Mouse (Mus musculus) left cerebral cortex, postnatal 10 days (tissue): ENCODE measurements around the gene Pde12. TPM values are rescaled to one million over a fixed set of nuclear protein-coding genes. Genes with fewer than 3 reads are reported as not detected.
"Not testable (repeated sequence)": the region's sequence is repeated elsewhere in the genome, so short reads cannot be mapped to it uniquely, and the experiment has no call there.

Experiments
- DNase-seq, 2 experiments: peaks; one replicate each; pipeline ENCODE4 v3.0.0; 2021 to 2022; ENCODE audit warnings: low spot score in 2 of 2, mixed read lengths in 1 of 2; ENCODE audit errors: extremely low spot score in 1 of 2
- intact Hi-C: fragments of 180-260 bp; cut with DNase I; formaldehyde crosslinking; loops from one replicate; pipeline ENCODE4 v1.15.1; 2025
- total RNA-seq, 2 experiments: library from RNA; stranded (reverse); gene quantifications; 2 replicates each; pipeline ENCODE4 v1.2.3; 2021

Gene Pde12
- total RNA-seq, result 10 to 100 TPM; 10.2 to 10.3 TPM

DNA sequence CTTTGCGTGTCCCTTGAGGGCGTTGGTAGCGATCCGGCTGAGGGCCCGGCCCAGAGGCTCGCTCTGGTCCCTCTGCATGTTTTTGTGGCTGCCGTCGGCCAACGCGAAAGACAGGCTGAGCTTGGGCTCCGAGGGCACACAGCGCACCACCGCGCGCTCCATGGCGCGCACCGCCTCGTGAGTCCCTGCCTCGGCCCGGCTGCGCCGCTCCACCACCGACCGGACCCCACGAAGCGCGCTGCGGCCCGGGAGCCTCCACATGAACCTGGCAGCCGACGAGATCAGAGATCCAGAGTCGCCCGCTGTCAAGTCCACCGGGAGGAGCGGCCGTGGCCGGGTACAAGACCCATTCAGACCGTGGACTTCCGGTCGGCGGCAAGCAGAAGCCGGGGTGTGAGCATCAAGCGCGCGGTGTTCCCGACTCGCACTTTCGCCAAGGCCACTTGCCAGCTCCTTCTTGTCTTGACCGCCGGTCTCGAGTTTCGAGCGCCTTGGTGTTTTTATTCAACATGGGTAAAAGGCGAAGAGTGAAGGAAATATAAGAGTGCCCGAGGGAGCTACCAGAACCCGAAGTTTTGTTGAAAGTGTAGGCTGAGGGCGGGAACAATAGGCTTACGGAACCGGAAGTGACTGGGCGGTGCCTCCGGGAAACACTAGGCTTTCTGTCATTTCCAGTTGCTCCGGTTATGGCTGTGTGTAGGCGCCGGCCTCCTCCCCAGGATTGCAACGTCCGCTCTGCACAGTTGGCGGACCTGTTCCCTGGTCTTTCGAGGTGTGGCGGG lies at the start of gene Pde12:
Gene Pde12 (minus strand): TSS at position 592 of the 782 bp plus-strand sequence.
- peak; percentile 85 to 89 for DNase-seq
- intact Hi-C loops, result loop anchor here (5.0 to 10.0 kb wide), 3 partner anchors 253 to 363 kb away; no protein-coding TSS in a partner anchor

DNA sequence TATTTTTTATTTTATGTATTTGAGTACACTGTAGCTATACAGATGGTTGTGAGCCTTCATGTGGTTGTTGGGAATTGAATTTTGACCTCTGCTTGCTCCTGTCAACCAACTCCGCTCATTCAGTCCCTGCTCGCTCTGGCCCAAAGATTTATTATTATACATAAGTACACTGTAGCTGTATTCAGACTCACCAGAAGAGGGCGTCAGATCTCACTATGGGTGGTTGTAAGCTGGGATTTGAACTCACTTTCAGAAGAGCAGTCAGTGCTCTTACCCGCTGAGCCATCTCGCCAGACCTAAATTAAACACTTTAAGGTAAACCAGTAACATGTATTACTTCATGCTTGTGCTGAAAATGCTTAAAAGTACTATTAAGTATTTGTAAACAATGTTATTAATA lies 35.6 kb upstream of the Pde12 start:
- DNase-seq, intact Hi-C loops: not testable (repeated sequence)

DNA sequence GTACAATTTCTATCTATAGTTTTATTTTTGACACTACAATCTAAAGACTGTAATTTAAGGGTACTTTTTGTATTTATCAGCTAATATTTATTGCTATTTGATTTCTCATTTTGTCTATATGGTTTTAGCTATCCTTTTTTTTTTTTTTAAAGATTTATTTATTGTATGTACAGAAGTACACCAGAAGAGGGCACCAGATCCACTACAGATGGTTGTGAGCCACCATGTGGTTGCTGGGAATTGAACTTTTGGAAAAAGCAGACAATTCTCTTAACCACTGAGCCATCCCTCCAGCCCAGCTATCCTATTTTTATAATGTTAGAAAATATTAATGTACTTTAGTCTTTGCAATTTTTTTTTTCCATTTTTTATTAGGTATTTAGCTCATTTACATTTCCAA lies 28.2 kb upstream of the Pde12 start:
- DNase-seq, result no peak
- intact Hi-C loops, result no loop called here

DNA sequence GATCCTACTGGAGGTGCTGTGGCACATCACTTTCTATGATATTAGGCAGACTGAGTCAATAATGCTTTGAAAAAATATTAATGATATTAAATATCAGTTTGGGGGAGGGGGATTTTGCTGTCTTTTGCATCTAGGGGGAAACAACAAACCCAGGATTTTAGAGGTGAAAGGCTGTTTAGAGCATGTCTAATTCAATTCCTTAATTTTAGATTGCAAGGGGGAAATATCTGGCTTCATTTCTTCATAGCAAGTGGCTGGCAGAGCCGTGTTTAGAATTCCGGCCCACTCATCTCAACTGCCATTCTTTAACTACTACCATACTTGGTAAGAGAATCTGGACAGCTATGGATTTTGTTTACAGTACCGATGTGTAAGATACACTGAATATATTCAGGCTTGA lies 23.3 kb upstream of the Pde12 start, which contains the start of gene Dnah12:
Gene Dnah12 (plus strand): TSS at position 301 of the 400 bp plus-strand sequence.
- intact Hi-C loops, result no loop called here
- no peak for DNase-seq

GRCm38 (mm10) chr14:26691363-26691762 lies 21.7 kb upstream of the Pde12 start:
- intact Hi-C loops, result no loop called here
- DNase-seq, result no peak

DNA sequence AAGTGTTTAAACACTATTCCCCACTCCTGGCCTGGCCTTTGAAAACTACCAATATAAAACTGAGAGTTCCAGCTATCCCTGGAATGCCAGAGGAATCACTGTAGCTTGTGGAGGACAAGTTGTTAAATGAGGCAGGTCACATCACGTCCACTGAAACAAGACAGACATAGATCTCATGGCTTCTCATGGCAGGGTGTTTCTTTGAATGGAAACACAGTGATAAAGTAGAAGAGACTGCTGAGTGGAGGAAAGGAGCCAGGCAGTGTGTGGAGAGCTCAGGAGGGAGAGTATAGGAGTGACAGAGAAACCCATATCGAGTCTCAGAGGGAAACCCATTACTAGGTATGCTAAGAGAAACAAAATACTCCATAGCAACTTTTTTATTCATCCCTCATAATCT lies 21.0 kb upstream of the Pde12 start:
- intact Hi-C loops, result no loop called here
- no peak for DNase-seq

GRCm38 (mm10) chr14:26675791-26676190 lies 6.1 kb upstream of the Pde12 start:
- DNase-seq, result no peak
- intact Hi-C loops, result no loop called here

DNA sequence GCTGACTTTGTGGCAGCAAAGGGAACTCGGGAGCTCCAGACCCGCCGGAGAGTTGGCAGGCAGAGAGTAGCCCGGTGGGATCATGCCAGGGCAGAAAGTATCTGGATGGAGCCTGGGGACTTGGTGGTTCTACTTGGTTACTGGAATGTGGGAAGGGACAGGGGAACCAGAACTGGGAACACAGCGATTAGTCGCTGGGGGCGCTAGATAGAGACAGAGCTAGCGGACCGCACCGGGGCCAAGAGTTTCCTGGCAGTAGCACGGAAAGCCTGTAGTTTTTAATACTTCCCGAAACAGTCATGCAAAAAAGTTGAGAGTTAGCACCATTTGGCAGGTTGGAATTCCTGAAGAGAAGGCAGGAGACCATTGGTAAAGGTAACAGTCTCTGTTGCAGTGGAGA lies 5.7 kb upstream of the Pde12 start:
- intact Hi-C loops, result no loop called here
- peak in 1 of 2 experiments; percentile 40 for DNase-seq

GRCm38 (mm10) chr14:26674476-26675169 lies 4.9 kb upstream of the Pde12 start:
- not testable (repeated sequence) for DNase-seq
- intact Hi-C loops, result loop anchor here (5.0 kb wide), 1 partner anchor 358 kb away; no protein-coding TSS in a partner anchor

DNA sequence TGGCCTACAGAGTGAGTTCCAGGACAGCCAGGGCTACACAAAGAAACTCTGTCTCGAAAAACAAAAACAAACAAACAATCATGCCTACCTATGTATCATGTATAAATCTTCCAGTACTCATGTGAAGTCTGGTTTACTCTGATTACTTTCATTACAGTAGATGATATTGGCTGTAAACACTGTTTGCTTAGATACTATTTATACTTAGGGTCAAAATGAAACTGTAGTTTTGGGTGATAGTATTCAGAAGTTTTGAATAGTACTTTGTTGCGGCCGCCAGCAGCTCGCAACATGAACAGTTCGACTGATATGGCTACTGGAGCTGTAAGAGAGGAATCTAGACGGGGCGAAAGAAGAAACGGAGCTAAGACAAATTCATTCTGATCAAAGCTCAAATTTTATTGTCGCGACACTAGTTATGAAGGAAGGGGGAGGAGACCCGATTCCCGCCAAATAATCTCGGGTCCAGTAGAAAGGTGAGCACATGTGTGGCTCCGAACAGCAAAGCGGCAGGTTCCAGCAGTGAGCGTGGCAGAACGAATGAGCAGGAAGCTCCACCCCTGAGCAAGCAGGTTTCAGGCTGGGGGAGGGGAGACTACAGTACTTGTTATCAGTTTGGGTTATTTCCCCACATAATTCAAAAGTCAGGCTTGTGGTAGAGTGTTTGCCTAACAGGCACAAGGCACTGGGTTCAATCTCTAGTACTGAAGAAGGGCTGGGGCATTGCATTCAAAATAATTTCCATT lies 2.4 kb upstream of the Pde12 start:
- intact Hi-C loops, result loop anchor here (5.0 kb wide), 1 partner anchor 360 kb away; no protein-coding TSS in a partner anchor
- DNase-seq, result not testable (repeated sequence)

DNA sequence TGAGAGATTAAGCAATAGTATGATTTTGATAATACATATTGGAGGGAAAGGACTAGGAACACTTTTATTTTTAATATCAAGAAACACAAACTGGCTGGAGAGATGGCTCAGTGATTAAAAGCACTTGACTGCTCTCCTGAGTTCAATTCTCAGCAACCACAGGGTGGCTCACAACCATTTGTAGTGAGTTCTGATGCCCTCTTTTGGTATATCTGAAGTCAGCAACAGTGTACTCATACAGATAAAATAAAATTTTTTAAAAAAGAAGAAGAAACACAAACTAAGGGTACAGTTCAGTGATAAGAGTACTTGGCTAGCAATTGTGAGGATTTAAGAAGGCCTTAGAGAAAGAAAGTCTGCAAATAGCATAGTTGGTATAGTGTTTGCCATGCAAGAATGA lies 1.3 kb upstream of the Pde12 start:
- no peak for DNase-seq
- intact Hi-C loops, result loop anchor here (5.0 kb wide), 1 partner anchor 361 kb away; no protein-coding TSS in a partner anchor

- peak; percentile 16 to 68 for DNase-seq
- intact Hi-C loops, result loop anchor here (5.0 to 10.0 kb wide), 2 partner anchors 254 to 276 kb away; no protein-coding TSS in a partner anchor
Measured at GRCm38 (mm10) chr14:26668371-26669291, 1.1 kb downstream of the Pde12 start.

DNA sequence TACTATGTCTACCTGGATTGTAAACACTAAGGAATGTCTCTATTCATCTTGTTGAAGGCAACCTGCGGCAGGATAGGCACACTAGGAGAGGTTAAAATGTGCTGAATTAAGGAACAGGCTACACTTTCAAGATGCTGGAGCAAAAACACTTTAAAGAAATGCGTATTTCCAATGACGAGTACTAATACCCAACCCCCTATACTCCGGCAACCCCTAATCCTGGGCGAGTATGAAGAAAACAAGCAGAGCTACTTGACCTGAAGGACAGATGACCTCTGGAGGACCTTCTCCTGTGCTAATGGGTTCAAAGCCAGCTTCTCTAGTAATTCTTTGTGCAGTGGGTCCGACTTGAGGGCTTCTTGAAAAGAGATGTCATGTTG lies 1.7 kb downstream of the Pde12 start:
- intact Hi-C loops, result loop anchor here (5.0 to 10.0 kb wide), 2 partner anchors 254 to 277 kb away; no protein-coding TSS in a partner anchor
- no peak for DNase-seq

DNA sequence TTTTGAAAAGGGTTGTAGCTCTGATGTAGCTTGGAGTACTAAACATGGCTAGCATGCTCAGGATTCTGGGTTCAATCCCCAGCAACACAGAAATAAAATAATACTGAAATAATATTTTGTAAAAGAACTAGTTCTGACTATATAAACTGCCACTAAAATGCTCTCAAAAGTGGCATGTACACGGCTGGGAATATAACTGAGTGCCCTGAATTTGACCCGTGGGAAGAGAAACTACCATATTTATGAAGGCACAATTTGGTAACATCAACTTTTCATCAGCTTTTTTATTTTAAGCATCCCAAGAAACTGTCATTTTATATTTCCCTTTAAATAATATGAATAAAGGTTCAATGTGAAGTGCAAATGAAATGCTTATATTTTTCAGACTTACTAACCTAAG lies 5.8 kb downstream of the Pde12 start:
- intact Hi-C loops, result loop anchor here (10.0 kb wide), 1 partner anchor 281 kb away; no protein-coding TSS in a partner anchor
- no peak for DNase-seq

- intact Hi-C loops, result loop anchor here (10.0 kb wide), 1 partner anchor 282 kb away; no protein-coding TSS in a partner anchor
- no peak for DNase-seq
Measured at GRCm38 (mm10) chr14:26662488-26662887, 7.2 kb downstream of the Pde12 start.

- intact Hi-C loops, result loop anchor here (10.0 kb wide), 1 partner anchor 283 kb away; no protein-coding TSS in a partner anchor
- no peak for DNase-seq
Measured at GRCm38 (mm10) chr14:26662016-26662415, 7.7 kb downstream of the Pde12 start.

DNA sequence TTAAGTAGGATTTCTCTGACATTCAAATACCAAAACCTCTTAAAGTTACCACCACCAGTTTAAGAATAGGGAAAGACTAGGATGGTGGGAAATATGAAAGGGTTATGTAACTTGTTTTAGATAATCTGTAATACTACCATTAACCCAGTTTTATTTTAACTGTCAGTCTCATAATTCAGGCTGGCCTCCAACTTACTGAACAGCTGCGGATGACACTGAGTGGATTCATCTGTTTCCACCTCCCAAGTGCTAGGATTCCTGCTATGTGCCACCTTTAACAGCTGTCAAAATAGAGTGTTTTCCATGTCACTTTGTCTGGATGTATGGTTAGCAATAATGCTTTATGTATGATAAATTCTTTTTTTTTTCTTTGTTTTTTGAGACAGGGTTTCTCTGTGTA lies 9.4 kb downstream of the Pde12 start:
- DNase-seq, result no peak
- intact Hi-C loops, result loop anchor here (10.0 kb wide), 1 partner anchor 285 kb away; no protein-coding TSS in a partner anchor

DNA sequence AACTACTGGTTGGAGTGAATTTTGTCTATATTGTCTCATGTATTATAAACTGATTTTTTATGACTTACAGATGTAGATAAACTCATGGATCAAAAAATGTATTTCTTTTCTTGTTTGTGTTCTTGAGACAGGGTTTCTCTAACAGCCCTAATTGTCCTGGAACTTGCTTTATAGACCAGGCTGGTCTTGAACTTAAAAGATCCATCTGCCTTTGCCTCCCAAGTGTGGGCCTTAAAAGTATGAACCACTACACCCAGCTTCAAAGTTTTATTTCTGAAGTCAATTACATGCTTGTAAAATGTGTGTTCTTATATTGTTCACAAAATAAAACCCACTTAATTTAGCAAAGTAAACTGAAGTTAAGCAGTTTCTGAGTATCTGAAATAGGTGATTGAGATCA lies 11.5 kb downstream of the Pde12 start:
- intact Hi-C loops, result no loop called here

More for the DNA sequence above, 11.5 kb downstream of the Pde12 start:
- no peak for DNase-seq
